Mouse (Mus musculus): ENCODE results near the gene Foxp1. TPM values are rescaled to one million over a fixed set of nuclear protein-coding genes. Genes with fewer than 3 reads are reported as not detected.

Gene Foxp1
- total and polyA plus RNA-seq, 3 experiments, result 16.1 to 42.0 TPM; not detected in 1

DNA sequence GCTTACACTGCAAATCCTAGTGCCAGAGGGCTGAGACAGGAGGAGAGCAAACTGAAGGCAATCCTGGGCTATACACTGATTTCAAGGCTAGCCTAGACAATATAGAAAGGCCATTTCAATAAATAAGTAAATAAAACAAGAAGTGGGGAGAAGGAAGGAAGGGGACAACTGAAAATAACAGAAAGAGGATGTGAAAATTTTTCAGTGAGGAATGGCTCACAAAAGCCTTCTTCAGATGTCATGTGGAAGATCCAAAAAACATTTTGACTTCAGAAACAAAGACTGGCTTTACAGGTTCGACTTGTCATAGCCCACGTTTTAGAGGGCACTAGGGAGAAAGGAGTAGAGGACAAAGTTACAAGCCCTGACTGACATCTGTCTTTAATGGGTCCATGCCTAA, 335.1 kb downstream of the Foxp1 start:
- H3K4me1 ChIP-seq (ENCODE audit: control insufficient read depth in 1 of 2, insufficient read depth in 2 of 2, low read length in 2 of 2), result peaks cover 21 to 40% of the 10 kb centered on the region in 2 experiments

DNA sequence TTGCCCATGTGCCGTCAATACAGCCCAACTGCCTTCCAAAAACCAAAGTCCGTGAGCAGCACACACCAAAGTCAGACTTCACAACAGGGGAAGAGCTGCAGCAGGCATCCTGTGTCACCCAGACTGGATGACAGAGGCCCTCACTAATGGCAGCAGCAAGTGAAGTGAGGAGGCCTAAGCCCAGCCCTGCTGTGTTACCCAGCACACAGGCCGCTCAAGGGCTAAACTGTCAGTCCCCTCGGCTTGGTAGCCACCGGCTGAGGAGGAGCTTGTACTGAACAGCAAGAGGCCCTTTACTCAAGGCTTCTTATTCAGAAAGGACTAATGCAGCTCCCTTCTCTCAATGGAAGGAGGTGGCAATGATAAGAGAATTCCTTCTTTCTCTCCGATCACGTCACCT, 336.0 kb downstream of the Foxp1 start:
- H3K27me3 ChIP-seq (ENCODE audit: control insufficient read depth in 1 of 2, insufficient read depth in 2 of 2, low read length in 2 of 2), result no peaks in the 10 kb centered on the region
- no peak overlapping the region for H3K4me3 ChIP-seq (ENCODE audit: control insufficient read depth in 1 of 2, insufficient read depth in 1 of 2, low read depth in 2 of 2, low read length in 2 of 2)
- TF ChIP-seq MYC (IDR thresholded peaks at IDR 0.05; ENCODE audit: low read depth, low read length) (no peak), GABPA (IDR thresholded peaks at IDR 0.05; ENCODE audit: low read depth, low read length) (no peak), E2F4 (IDR thresholded peaks at IDR 0.05; ENCODE audit: borderline replicate concordance, low read depth, low read length) (no peak), ZMIZ1 (IDR thresholded peaks at IDR 0.05; ENCODE audit: low read depth, low read length) (no peak), ETS1 (IDR thresholded peaks at IDR 0.05; ENCODE audit: low read depth, low read length) (no peak)
- no peaks in the 10 kb centered on the region for H3K79me2 ChIP-seq (ENCODE audit: control insufficient read depth, insufficient read depth, low read length, poor library complexity)
- no peaks in the 10 kb centered on the region for H3K9me3 ChIP-seq (replicated peaks; ENCODE audit: insufficient read depth, low read length)
- H3K9ac ChIP-seq (ENCODE audit: control insufficient read depth, low read depth, low read length, poor library complexity, severe bottlenecking), result no peak overlapping the region
- peak overlapping the region; percentile 58; the same call in 1 of the 2 replicates for H3K27ac ChIP-seq (ENCODE audit: control insufficient read depth, low read depth, low read length)
- H3K36me3 ChIP-seq (ENCODE audit: control insufficient read depth in 1 of 2, insufficient read depth in 2 of 2, low read length in 2 of 2), result peaks cover 0 to 40% of the 10 kb centered on the region in 2 experiments; a peak in 2 of 4 replicates
- DNase-seq (ENCODE audit: low read depth, low spot score), result no peak
- peaks cover 21 to 40% of the 10 kb centered on the region in 2 experiments for H3K4me1 ChIP-seq (ENCODE audit: control insufficient read depth in 1 of 2, insufficient read depth in 2 of 2, low read length in 2 of 2)

More for the DNA sequence above, 335.1 kb downstream of the Foxp1 start:
- peaks cover 0 to 41% of the 10 kb centered on the region in 2 experiments; a peak in 2 of 4 replicates for H3K36me3 ChIP-seq (ENCODE audit: control insufficient read depth in 1 of 2, insufficient read depth in 2 of 2, low read length in 2 of 2)
- no peaks in the 10 kb centered on the region for H3K27me3 ChIP-seq (ENCODE audit: control insufficient read depth in 1 of 2, insufficient read depth in 2 of 2, low read length in 2 of 2)
- no peak overlapping the region for H3K9ac ChIP-seq (ENCODE audit: control insufficient read depth, low read depth, low read length, poor library complexity, severe bottlenecking)
- no peaks in the 10 kb centered on the region for H3K9me3 ChIP-seq (replicated peaks; ENCODE audit: insufficient read depth, low read length)
- H3K79me2 ChIP-seq (ENCODE audit: control insufficient read depth, insufficient read depth, low read length, poor library complexity), result no peaks in the 10 kb centered on the region
- no peak overlapping the region for H3K4me3 ChIP-seq (ENCODE audit: control insufficient read depth in 1 of 2, insufficient read depth in 1 of 2, low read depth in 2 of 2, low read length in 2 of 2)
- DNase-seq (ENCODE audit: low read depth, low spot score), result no peak
- TF ChIP-seq SMC3 (IDR thresholded peaks at IDR 0.05; ENCODE audit: low read depth, low read length), result no peak
- H3K27ac ChIP-seq (ENCODE audit: control insufficient read depth, low read depth, low read length), result peak overlapping the region; percentile 16; the same call in 1 of the 2 replicates

DNA sequence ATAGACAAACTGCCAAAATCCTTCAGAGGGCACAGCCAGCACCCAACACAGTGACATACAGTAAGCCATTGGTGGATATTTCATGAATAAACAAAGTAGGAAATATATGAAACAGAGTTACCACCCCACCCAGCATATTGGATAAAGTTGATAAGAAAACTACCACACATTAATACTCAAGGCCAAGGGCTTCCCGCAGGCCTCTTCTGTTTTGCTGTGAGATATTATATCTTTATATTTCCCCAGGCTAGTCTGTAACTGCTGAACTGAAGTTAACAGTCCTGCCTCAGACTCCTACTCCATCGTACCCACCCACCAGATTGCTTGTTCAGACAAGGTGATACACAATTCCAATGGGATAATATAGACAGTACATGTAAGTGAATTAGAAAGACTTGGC, 336.7 kb downstream of the Foxp1 start:
- peak overlapping the region; percentile 58 for H3K27ac ChIP-seq (ENCODE audit: control insufficient read depth, low read depth, low read length)
- H3K4me1 ChIP-seq (ENCODE audit: control insufficient read depth in 1 of 2, insufficient read depth in 2 of 2, low read length in 2 of 2), result peaks cover 21 to 40% of the 10 kb centered on the region in 2 experiments
- DNase-seq (ENCODE audit: low read depth, low spot score), result peak; percentile 61
- H3K9ac ChIP-seq (ENCODE audit: control insufficient read depth, low read depth, low read length, poor library complexity, severe bottlenecking), result no peak overlapping the region
- no peaks in the 10 kb centered on the region for H3K79me2 ChIP-seq (ENCODE audit: control insufficient read depth, insufficient read depth, low read length, poor library complexity)
- peaks cover 0 to 40% of the 10 kb centered on the region in 2 experiments; a peak in 2 of 4 replicates for H3K36me3 ChIP-seq (ENCODE audit: control insufficient read depth in 1 of 2, insufficient read depth in 2 of 2, low read length in 2 of 2)
- H3K27me3 ChIP-seq (ENCODE audit: control insufficient read depth in 1 of 2, insufficient read depth in 2 of 2, low read length in 2 of 2), result no peaks in the 10 kb centered on the region
- no peaks in the 10 kb centered on the region for H3K9me3 ChIP-seq (replicated peaks; ENCODE audit: insufficient read depth, low read length)
- H3K4me3 ChIP-seq (ENCODE audit: control insufficient read depth in 1 of 2, insufficient read depth in 1 of 2, low read depth in 2 of 2, low read length in 2 of 2), result no peak overlapping the region
- TF ChIP-seq ZNF384 (IDR thresholded peaks at IDR 0.05; ENCODE audit: low read depth, low read length) (no peak), POLR2AphosphoS2 (IDR thresholded peaks at IDR 0.05; ENCODE audit: low read length) (no peak), RCOR1 (IDR thresholded peaks at IDR 0.05; ENCODE audit: low read depth, low read length) (0 out of 2 replicates have a peak, but pooled peaks have one; percentile 43), ZC3H11A (IDR thresholded peaks at IDR 0.05; ENCODE audit: low read depth, low read length) (no peak), NELFE (IDR thresholded peaks at IDR 0.05; ENCODE audit: low read depth, low read length) (no peak), E2F4 (IDR thresholded peaks at IDR 0.05; ENCODE audit: borderline replicate concordance, low read depth, low read length) (no peak), TBP (IDR thresholded peaks at IDR 0.05; ENCODE audit: low read depth, low read length) (no peak), RAD21 (IDR thresholded peaks at IDR 0.05; ENCODE audit: low read depth, low read length) (no peak), GATA1 (IDR thresholded peaks at IDR 0.05; ENCODE audit: low read depth, low read length) (peak; percentile 56), MEF2A (IDR thresholded peaks at IDR 0.05; ENCODE audit: extremely low read depth, insufficient replicate concordance, low read depth, low read length, poor library complexity, severe bottlenecking) (no peak), MAX (IDR thresholded peaks at IDR 0.05; ENCODE audit: low read length) (no peak), MAZ (IDR thresholded peaks at IDR 0.05; ENCODE audit: low read depth, low read length) (no peak), JUND (IDR thresholded peaks at IDR 0.05; ENCODE audit: low read depth, low read length) (no peak), ZKSCAN1 (IDR thresholded peaks at IDR 0.05; ENCODE audit: low read depth, low read length) (no peak), GABPA (IDR thresholded peaks at IDR 0.05; ENCODE audit: low read depth, low read length) (no peak), POLR2A (IDR thresholded peaks at IDR 0.05; ENCODE audit: control insufficient read depth in 1 of 2, insufficient read depth in 1 of 2, low read depth in 1 of 2, low read length in 2 of 2, poor library complexity in 1 of 2) (no peak), CTCF (IDR thresholded peaks at IDR 0.05 in 2 of 3, conservative IDR thresholded peaks at IDR 0.05 in 1 of 3; ENCODE audit: control insufficient read depth in 1 of 3, insufficient read depth in 1 of 3, low read depth in 2 of 3, low read length in 3 of 3, poor library complexity in 1 of 3, severe bottlenecking in 1 of 3) (no peak), ELF1 (IDR thresholded peaks at IDR 0.05; ENCODE audit: low read depth, low read length) (no peak), TAL1 (IDR thresholded peaks at IDR 0.05; ENCODE audit: low read length) (no peak), CHD2 (IDR thresholded peaks at IDR 0.05; ENCODE audit: low read length) (no peak), ETS1 (IDR thresholded peaks at IDR 0.05; ENCODE audit: low read depth, low read length) (peak; percentile 56; the same call in 1 of the 2 replicates), MYB (IDR thresholded peaks at IDR 0.05; ENCODE audit: low read depth, low read length) (peak; percentile 39; the same call in 1 of the 2 replicates), KAT2A (conservative IDR thresholded peaks at IDR 0.05; ENCODE audit: low read depth, low read length) (no peak), MAFK (IDR thresholded peaks at IDR 0.05; ENCODE audit: borderline replicate concordance, low read depth, low read length) (no peak)

All from MEL (cell line).